Mouse (Mus musculus): ENCODE results near the gene Myo7a. TPM values are rescaled to one million over a fixed set of nuclear protein-coding genes. Genes with fewer than 3 reads are reported as not detected.
A peak's percentile ranks its signal among the peaks of the same experiment; 100 is the strongest.

Gene Myo7a
- polyA plus RNA-seq, 1 experiment, result not detected

DNA sequence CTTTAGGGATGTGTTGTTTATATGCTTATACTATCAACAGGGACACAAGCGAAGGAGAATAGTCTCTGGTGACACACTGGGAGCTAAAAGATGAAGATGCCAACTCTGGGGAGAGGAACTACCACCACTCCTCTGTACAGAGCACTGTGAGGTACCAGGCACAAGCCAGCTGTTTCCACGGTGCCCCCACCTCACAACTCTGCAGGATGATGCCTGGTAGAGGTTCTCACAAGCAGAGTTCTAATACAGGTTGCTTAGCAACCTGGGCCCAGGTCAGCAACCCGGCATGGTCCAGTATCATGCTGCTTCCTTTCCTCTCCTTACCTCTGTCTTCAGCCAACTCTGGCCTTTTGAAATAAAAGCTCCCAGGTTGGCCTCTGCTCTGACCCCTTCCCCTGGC, 18.3 kb upstream of the Myo7a start:
- Histone ChIP-seq H3K27ac (ENCODE audit: insufficient read depth, low read depth, low read length) (no peak overlapping the region), H3K4me3 (ENCODE audit: insufficient read depth, low read depth, low read length) (no peak overlapping the region), H3K4me1 (ENCODE audit: control insufficient read depth, insufficient read depth, low read length) (peaks cover 4% of the 10 kb centered on the region; the same call in 1 of the 2 replicates)
- 38% methylated on average over 3 of the region's 3 CpGs for WGBS
- TF ChIP-seq POLR2A (IDR thresholded peaks at IDR 0.05; ENCODE audit: insufficient read depth, low read depth, low read length) (no peak), CTCF (IDR thresholded peaks at IDR 0.05; ENCODE audit: insufficient read depth, low read depth, low read length) (no peak)

DNA sequence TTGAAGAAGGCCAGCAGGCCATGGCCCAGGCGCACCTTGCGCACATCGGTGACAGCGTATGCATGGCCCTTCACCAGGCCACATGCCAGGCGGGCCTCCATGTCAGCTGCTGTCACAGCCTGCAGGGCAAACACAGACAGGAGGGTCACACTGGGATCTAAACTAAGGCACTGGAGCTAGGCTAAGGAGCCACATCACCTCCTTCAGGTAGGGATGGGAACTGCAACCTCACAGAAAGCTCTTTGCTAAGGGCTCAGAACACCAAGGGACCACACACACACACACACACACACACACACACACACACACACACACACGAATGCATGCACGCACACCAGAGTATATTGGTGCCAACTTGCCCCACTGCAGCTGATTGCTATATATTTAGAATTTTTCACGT, 12.4 kb upstream of the Myo7a start:
- 93% methylated on average over 8 of the region's 8 CpGs for WGBS
- TF ChIP-seq POLR2A (IDR thresholded peaks at IDR 0.05; ENCODE audit: insufficient read depth, low read depth, low read length) (no peak), CTCF (IDR thresholded peaks at IDR 0.05; ENCODE audit: insufficient read depth, low read depth, low read length) (no peak)

DNA sequence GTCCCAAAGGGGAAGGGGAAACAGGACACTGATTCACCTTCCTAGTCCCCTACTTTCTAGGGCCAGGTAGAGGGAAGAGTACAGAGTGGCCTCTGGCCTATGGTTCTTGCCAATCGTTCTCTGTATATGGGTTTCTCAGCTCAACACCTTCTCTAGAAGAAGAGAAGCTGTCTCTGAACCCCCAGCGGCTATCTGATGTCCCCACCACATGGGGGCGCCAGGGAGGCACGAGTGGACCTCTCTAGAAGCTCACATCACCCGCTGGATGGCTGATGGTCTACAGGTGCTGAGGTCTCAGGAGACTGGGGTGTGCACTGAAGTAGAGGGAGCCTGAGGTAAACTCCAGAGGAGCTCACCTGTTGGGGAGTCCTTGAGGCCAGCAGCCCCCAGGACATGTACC, 6.1 kb upstream of the Myo7a start:
- TF ChIP-seq POLR2A (IDR thresholded peaks at IDR 0.05; ENCODE audit: insufficient read depth, low read depth, low read length) (no peak), CTCF (IDR thresholded peaks at IDR 0.05; ENCODE audit: insufficient read depth, low read depth, low read length) (no peak)
- Histone ChIP-seq H3K4me1 (ENCODE audit: control insufficient read depth, insufficient read depth, low read length) (peaks cover 1% of the 10 kb centered on the region; the same call in 1 of the 2 replicates), H3K4me3 (ENCODE audit: insufficient read depth, low read depth, low read length) (no peak overlapping the region), H3K27ac (ENCODE audit: insufficient read depth, low read depth, low read length) (no peak overlapping the region)
- WGBS, result 45% methylated on average over 5 of the region's 5 CpGs

More for the DNA sequence above, 12.4 kb upstream of the Myo7a start:
- no peaks in the 10 kb centered on the region for H3K4me1 ChIP-seq (ENCODE audit: control insufficient read depth, insufficient read depth, low read length)
- no peak overlapping the region for H3K27ac ChIP-seq (ENCODE audit: insufficient read depth, low read depth, low read length)
- no peak overlapping the region for H3K4me3 ChIP-seq (ENCODE audit: insufficient read depth, low read depth, low read length)

DNA sequence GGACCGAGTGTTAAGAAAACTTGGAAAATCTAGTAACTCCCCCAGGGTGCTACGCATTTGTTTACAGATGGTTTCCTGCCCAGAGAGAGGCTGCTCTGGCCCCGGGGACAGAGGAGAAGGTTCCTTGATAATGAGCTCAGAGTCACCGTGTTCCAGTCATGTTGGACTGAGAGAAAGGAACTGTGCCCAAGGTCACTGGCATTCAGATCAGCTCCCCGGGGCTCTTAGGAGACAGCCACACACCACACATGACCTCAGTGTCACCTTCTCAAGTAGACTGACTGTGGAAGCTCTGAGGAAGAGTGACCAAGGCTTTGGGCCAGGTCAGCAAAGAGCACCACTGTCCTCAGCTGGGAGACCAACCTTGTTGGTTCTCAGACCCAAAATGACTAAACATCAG, 5.4 kb upstream of the Myo7a start:
- 77% methylated on average over 5 of the region's 5 CpGs for WGBS

DNA sequence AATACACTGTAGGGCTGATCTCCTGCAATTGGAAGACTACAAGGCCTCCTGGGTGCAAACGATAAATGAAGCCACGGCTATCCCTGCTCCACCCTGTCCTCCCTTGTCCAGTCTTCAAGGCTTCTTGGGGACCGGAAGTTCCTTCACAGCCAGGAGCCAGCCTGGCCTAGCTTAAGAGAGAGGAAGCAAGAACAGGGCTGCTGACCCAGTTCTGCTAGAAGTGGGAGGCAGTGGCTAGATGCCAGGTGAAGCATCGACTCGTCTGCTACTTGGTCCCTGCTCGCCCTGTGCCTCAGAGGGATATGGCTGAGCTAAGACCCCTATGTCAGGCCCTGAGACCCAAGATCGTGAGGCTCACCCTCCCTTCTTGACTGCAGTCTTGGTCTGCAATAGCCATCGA, 2.3 kb upstream of the Myo7a start:
- TF ChIP-seq POLR2A (IDR thresholded peaks at IDR 0.05; ENCODE audit: insufficient read depth, low read depth, low read length) (no peak), CTCF (IDR thresholded peaks at IDR 0.05; ENCODE audit: insufficient read depth, low read depth, low read length) (no peak)
- H3K4me1 ChIP-seq (ENCODE audit: control insufficient read depth, insufficient read depth, low read length), result peaks cover 3% of the 10 kb centered on the region; the same call in 1 of the 2 replicates
- WGBS, result 65% methylated on average over 8 of the region's 8 CpGs
- no peak overlapping the region for H3K4me3 ChIP-seq (ENCODE audit: insufficient read depth, low read depth, low read length)
- H3K27ac ChIP-seq (ENCODE audit: insufficient read depth, low read depth, low read length), result no peak overlapping the region

More for the DNA sequence above, 5.4 kb upstream of the Myo7a start:
- TF ChIP-seq CTCF (IDR thresholded peaks at IDR 0.05; ENCODE audit: insufficient read depth, low read depth, low read length) (no peak), POLR2A (IDR thresholded peaks at IDR 0.05; ENCODE audit: insufficient read depth, low read depth, low read length) (no peak)
- H3K27ac ChIP-seq (ENCODE audit: insufficient read depth, low read depth, low read length), result no peak overlapping the region
- H3K4me3 ChIP-seq (ENCODE audit: insufficient read depth, low read depth, low read length), result no peak overlapping the region
- peaks cover 3% of the 10 kb centered on the region; the same call in 1 of the 2 replicates for H3K4me1 ChIP-seq (ENCODE audit: control insufficient read depth, insufficient read depth, low read length)

DNA sequence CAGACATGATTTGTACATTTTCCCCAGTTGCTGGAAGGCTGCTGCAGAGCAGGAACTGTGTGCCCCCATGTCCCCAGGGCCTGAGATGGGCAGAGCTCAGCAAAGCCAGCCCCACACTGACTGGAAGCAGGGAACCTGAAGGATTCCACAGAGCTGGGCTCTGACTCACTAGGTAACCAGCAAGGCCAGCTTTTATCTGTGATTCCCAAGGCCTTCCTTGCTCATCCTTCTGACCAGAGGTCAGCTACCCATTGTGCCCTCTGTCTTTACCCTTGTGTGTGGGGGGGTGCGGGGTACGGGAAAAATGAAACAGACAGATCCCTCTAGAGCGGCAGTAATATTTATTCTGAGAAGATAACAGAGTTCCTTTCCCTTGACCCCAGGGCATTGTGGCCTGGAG, 1.9 kb upstream of the Myo7a start:
- TF ChIP-seq CTCF (IDR thresholded peaks at IDR 0.05; ENCODE audit: insufficient read depth, low read depth, low read length) (no peak), POLR2A (IDR thresholded peaks at IDR 0.05; ENCODE audit: insufficient read depth, low read depth, low read length) (no peak)
- H3K4me1 ChIP-seq (ENCODE audit: control insufficient read depth, insufficient read depth, low read length), result peaks cover 3% of the 10 kb centered on the region; the same call in 1 of the 2 replicates
- H3K27ac ChIP-seq (ENCODE audit: insufficient read depth, low read depth, low read length), result no peak overlapping the region
- 84% methylated on average over 3 of the region's 3 CpGs for WGBS
- no peak overlapping the region for H3K4me3 ChIP-seq (ENCODE audit: insufficient read depth, low read depth, low read length)

DNA sequence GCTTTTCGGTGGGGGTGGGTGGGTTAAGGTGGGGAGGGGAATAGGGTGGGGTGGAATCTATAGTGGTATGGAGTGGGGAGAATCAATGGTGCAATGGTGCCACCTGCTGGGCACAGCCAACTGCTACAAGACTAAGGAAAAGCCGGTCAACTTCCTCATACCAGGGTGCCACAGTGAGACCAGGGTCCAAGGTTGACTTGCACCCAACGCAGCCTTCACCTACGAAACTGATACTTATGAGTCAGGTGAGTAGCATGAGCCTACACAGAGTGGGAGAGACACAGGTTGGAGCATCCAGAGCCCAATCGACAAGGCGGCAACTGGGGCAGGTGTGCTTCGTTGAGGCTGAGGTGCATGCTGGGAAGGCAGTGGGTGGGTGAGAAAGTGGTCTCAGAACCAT, 1.0 kb upstream of the Myo7a start:
- Histone ChIP-seq H3K27ac (ENCODE audit: insufficient read depth, low read depth, low read length) (no peak overlapping the region), H3K4me1 (ENCODE audit: control insufficient read depth, insufficient read depth, low read length) (peaks cover 3% of the 10 kb centered on the region; the same call in 1 of the 2 replicates)
- WGBS, result 6% methylated on average over 7 of the region's 7 CpGs

DNA sequence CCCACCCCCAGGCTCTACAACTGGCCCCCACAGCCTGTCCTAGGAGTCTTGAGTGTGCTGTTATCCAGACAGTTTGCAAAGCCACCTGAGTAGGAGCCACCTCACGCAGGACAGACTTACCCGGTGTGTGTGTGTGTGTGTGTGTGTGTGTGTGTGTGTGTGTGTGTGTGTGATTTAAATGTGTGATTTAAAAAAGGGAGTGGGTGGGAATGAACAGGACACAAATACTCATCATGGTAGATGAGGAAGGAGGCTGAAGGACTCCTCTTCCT, 573 bp upstream of the Myo7a start:
- peaks cover 3% of the 10 kb centered on the region; the same call in 1 of the 2 replicates for H3K4me1 ChIP-seq (ENCODE audit: control insufficient read depth, insufficient read depth, low read length)
- 80% methylated on average over 2 of the region's 2 CpGs for WGBS
- H3K27ac ChIP-seq (ENCODE audit: insufficient read depth, low read depth, low read length), result no peak overlapping the region
- no peak overlapping the region for H3K4me3 ChIP-seq (ENCODE audit: insufficient read depth, low read depth, low read length)
- TF ChIP-seq CTCF (IDR thresholded peaks at IDR 0.05; ENCODE audit: insufficient read depth, low read depth, low read length), result no peak
- no peak for TF ChIP-seq POLR2A (IDR thresholded peaks at IDR 0.05; ENCODE audit: insufficient read depth, low read depth, low read length)

More for the DNA sequence above, 1.0 kb upstream of the Myo7a start:
- no peak overlapping the region; the same call in 1 of the 2 replicates for H3K4me3 ChIP-seq (ENCODE audit: insufficient read depth, low read depth, low read length)
- no peak for TF ChIP-seq POLR2A (IDR thresholded peaks at IDR 0.05; ENCODE audit: insufficient read depth, low read depth, low read length)
- TF ChIP-seq CTCF (IDR thresholded peaks at IDR 0.05; ENCODE audit: insufficient read depth, low read depth, low read length), result 0 out of 2 replicates have a peak, but pooled peaks have one; percentile 38

DNA sequence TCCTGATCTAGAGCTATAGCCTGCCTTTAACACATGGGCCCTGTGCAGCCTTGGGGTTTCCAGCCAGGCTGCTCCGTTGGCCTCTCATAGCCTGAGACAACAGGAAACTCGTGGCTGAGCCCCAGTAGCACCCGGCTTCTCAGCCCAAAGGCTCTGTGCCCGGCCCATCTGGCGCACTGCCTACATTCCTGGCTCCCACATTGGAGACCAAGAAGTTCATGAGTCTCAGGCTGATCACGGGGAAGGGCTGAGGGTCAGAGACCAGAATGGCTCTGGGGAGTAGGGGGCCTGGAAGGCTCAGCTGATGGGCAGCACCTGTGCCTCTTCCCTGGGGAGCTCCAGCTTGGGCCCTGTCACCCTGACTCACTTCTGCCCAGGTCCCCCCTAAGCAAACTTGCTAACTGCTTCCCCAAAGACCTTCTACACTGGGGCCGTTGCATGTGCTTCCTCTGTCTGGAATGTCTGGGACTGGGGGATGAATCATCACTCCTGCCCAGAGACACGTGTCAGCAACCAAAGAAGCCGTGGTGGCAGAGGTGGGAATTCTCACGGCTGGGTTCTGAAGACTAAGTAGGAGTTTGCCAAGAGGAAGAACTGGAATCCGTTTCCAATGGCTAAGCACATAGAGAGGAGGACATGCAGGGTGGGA, 2.2 kb downstream of the Myo7a start:
- Histone ChIP-seq H3K4me3 (ENCODE audit: insufficient read depth, low read depth, low read length) (no peak overlapping the region), H3K27ac (ENCODE audit: insufficient read depth, low read depth, low read length) (no peak overlapping the region), H3K4me1 (ENCODE audit: control insufficient read depth, insufficient read depth, low read length) (peaks cover 3% of the 10 kb centered on the region; the same call in 1 of the 2 replicates)
- WGBS, result 60% methylated on average over 11 of the region's 11 CpGs
- no peak for TF ChIP-seq CTCF (IDR thresholded peaks at IDR 0.05; ENCODE audit: insufficient read depth, low read depth, low read length)
- no peak for TF ChIP-seq POLR2A (IDR thresholded peaks at IDR 0.05; ENCODE audit: insufficient read depth, low read depth, low read length)
